Mouse (Mus musculus) lung, embryonic 15.5 days (tissue): ENCODE measurements around the gene Phf13. TPM values are rescaled to one million over a fixed set of nuclear protein-coding genes. Genes with fewer than 3 reads are reported as not detected.

Source experiments
- ATAC-seq: fragments of 200-750 bp; cut with Nextera tagmentation; 2 replicates; pipeline ENCODE4 v1.8.0; 2017; ENCODE audit warnings: moderate number of reproducible peaks, borderline replicate concordance; ENCODE audit not compliant: low FRiP score, low TSS enrichment; ENCODE audit errors: extremely low read depth
- H3K27ac ChIP-seq: fragments of 300-500 bp; sonication (generic); 2 replicates; pipeline ENCODE4 v1.5.1; 2015; ENCODE audit warnings: moderate library complexity, mild to moderate bottlenecking, inconsistent platforms
- H3K27me3 ChIP-seq: fragments of 300-500 bp; sonication (generic); 2 replicates; pipeline ENCODE4 v1.6.1; 2015; ENCODE audit warnings: inconsistent platforms
- H3K36me3 ChIP-seq: fragments of 300-500 bp; sonication (generic); 2 replicates; pipeline ENCODE4 v1.6.1; 2015; ENCODE audit warnings: inconsistent platforms
- H3K4me1 ChIP-seq: fragments of 300-500 bp; sonication (generic); 2 replicates; pipeline ENCODE4 v1.6.1; 2015; ENCODE audit warnings: inconsistent platforms
- H3K4me2 ChIP-seq: fragments of 300-500 bp; sonication (generic); 2 replicates; pipeline ENCODE4 v1.6.1; 2015; ENCODE audit warnings: inconsistent platforms, mild to moderate bottlenecking, moderate library complexity
- H3K4me3 ChIP-seq: fragments of 300-500 bp; sonication (generic); 2 replicates; pipeline ENCODE4 v1.5.1; 2015; ENCODE audit warnings: mild to moderate bottlenecking, inconsistent platforms
- H3K9ac ChIP-seq: fragments of 300-500 bp; sonication (generic); 2 replicates; pipeline ENCODE4 v1.6.1; 2015; ENCODE audit warnings: inconsistent platforms
- H3K9me3 ChIP-seq: fragments of 300-500 bp; sonication (generic); 2 replicates; pipeline ENCODE4 v1.6.1; 2016; ENCODE audit warnings: inconsistent platforms
- WGBS: fragments of 180-500 bp; shearing (Covaris S2); methylation state at CpG from one replicate; pipeline ENCODE4 v1.1.7; 2015; 5-methylcytosine and 5-hydroxymethylcytosine counted together
- polyA plus RNA-seq: library from polyadenylated mRNA; unstranded; fragments of >200 nt; fragmentation: Nextera tagmentation; extraction: Ambion mirVana; gene quantifications from 2 replicates; pipeline ENCODE4 v1.2.1, GENCODE M21; 2015

The Phf13 gene
- polyA plus RNA-seq, 1 experiment from 2014 or later, result 28.5 TPM

DNA sequence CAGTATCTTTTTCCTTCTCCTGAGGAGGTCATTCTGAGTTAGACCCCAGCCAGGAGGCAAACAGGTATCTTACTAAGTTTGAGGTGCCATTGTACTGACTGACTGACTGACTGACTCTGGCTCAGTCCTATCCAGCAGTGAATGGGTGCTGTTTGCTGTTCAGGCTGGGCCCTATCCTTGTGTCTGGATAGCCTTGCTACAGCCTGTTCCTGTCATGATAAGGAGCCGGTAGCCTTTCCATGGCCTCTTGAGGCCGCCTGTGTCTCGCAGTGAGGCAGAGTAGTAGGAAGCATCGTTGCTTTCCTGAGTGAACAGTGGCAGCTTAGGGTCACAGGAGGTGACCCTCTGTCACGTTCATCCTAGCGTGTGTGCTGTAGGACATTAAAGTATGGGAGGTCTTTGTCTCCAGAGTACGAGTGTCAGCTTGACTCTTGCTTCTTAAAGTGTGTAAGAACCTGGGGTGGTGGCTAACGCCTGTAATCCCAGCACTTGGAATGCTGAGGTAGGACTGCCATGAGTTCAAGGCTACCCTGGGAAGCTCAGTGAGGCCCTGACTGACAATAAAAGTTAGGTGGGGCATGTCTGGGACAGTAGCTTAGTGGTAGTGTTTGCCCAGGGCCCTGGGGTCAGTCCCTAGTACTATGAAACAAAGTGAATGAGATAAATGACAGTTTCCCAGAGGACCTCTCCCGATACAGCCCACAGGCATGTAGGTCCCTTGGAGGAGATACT lies 38.3 kb downstream of the Phf13 start:
- Histone ChIP-seq H3K36me3 (peaks cover 58% of the 10 kb centered on the region), H3K27me3 (no peaks in the 10 kb centered on the region), H3K27ac (no peak overlapping the region), H3K4me3 (no peak overlapping the region), H3K9me3 (no peaks in the 10 kb centered on the region), H3K4me2 (no peak overlapping the region), H3K9ac (no peak overlapping the region), H3K4me1 (no peaks in the 10 kb centered on the region)
- ATAC-seq, result no peak; the same call in 1 of the 2 replicates
- 71% methylated on average over 9 of the region's 9 CpGs for WGBS

DNA sequence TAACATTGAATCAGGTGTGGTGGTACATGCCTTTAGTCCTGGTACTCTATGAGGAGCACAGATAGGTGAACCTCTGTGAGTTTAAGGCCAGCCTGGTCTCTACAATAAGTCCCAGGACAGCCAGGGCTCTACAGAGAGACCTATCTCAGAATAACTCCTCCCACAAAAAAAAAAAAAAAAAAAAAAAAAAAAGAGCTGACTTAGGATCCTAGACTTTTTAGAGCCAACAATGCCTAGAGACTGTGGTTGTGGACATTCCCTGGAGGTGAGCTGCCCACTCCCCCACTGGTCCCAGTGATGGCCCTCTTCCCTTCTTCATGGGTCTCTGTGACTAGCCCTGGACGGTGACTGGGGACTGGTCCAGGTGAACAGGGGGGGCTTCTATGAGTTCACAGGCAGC lies 40.3 kb downstream of the Phf13 start:
- Histone ChIP-seq H3K27ac (no peak overlapping the region), H3K4me2 (no peak overlapping the region), H3K9me3 (no peaks in the 10 kb centered on the region), H3K36me3 (peaks cover 61% of the 10 kb centered on the region), H3K4me3 (no peak overlapping the region), H3K4me1 (no peaks in the 10 kb centered on the region), H3K27me3 (no peaks in the 10 kb centered on the region), H3K9ac (no peak overlapping the region)
- ATAC-seq, result no peak
- WGBS, result 91% methylated on average over 1 of the region's 1 CpGs

DNA sequence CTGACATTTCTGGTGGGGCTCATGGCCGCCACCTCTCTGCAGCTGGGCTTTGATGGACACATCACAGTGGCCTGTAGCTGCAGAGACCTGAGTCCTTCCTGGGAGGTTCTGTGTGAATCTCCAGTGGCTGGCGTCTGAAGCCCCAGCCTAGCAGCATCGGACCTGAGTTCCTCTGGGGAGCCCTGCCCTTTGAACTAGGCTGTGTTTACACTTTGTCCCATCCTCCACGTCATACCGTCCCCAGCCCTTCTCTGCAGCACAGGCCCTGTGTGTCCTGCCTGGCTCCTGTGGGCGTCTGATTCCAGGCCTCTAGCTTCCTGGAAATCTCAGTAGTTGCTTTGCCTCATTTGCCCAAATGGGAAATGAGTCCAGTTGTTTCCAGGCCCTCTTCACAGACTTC lies 42.8 kb downstream of the Phf13 start:
- ATAC-seq, result no peak
- Histone ChIP-seq H3K4me3 (no peak overlapping the region), H3K4me2 (no peak overlapping the region), H3K4me1 (no peaks in the 10 kb centered on the region), H3K9ac (no peak overlapping the region), H3K27ac (no peak overlapping the region), H3K9me3 (no peaks in the 10 kb centered on the region), H3K27me3 (no peaks in the 10 kb centered on the region), H3K36me3 (peaks cover 47% of the 10 kb centered on the region)
- WGBS, result 62% methylated on average over 6 of the region's 6 CpGs

DNA sequence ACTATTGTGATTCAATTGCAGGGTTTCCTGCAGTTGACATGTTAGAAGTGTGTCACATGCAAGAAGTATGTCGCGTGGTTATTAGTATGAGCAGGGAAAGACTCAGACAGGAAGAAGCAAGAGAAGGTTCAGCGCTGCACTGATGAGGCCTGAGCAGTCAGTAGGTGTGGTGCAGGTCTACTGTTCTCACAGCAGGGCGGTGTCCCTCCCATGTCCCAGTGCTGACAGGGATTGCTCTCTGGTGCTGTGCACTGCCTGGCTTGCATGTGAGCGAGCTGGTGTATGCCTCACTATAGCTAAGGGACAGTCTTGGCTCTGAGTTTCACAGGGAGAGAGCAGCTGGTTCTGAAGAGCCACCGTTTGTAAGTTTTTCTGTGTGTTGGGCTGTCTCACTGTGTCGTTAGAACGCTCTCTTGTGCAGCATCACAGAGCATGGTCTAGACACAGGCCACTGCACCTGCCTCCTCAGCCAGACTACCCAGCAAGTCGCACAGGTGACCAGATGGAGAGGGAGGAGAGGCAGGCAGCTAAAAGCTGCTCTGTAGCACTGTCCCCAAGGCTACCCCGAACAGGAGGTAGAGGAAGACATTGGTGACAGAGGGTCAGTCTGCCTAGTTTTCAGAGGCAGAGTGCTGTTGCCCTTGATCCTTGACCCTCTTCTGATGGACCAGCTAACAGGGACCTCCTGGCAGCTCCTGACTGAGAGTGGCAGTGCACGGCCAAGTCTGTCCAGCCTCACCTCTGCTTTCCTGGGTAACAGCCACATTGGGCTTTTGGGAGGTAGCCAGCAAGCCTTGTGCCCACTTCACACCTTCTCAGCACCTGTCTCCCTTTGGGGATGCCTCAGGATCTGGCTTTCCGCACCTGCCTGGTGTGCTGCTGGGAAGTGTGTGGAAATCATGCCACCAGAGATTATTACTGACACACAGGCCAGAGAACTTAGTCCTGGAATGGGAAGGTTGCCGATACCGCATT lies 47.3 kb downstream of the Phf13 start:
- 85% methylated on average over 14 of the region's 14 CpGs for WGBS
- Histone ChIP-seq H3K36me3 (peaks cover 23% of the 10 kb centered on the region), H3K4me2 (no peak overlapping the region), H3K9me3 (no peaks in the 10 kb centered on the region), H3K4me3 (no peak overlapping the region), H3K9ac (no peak overlapping the region), H3K27me3 (no peaks in the 10 kb centered on the region), H3K4me1 (no peaks in the 10 kb centered on the region), H3K27ac (no peak overlapping the region)
- no peak; the same call in 1 of the 2 replicates for ATAC-seq

DNA sequence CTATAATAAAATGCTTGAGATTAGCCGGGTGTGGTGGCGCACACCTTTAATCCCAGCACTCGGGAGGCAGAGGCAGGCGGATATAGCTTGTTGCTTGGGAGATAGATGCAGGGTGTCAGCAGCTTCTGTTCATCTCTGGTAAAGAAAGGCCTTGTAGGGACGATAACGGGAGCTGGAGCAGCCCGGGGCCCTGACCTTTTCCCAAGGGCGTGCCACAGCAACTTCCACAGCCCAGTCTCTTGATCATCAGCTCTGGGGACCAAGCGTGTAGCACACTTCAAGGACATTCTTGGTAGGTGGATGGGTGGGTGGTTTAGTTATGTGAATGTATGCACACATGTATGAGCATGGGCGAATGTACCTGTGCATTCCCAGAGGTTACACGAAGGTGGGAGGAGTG lies 49.8 kb downstream of the Phf13 start:
- Histone ChIP-seq H3K4me3 (no peak overlapping the region), H3K4me2 (no peak overlapping the region), H3K36me3 (0 out of 2 replicates have a peak, but pooled peaks cover 3% of the 10 kb centered on the region), H3K4me1 (no peaks in the 10 kb centered on the region), H3K27me3 (no peaks in the 10 kb centered on the region), H3K27ac (no peak overlapping the region), H3K9ac (no peak overlapping the region), H3K9me3 (no peaks in the 10 kb centered on the region)
- WGBS, result 90% methylated on average over 11 of the region's 11 CpGs
- no peak for ATAC-seq

Other genes starting within 250 kb of the Phf13 start
- gene Camta1, start 134.4 kb downstream of the Phf13 start, polyA plus RNA-seq, result 78.7 and 86.7 TPM in 2 replicates
- gene Dnajc11, start 62.6 kb downstream of the Phf13 start, polyA plus RNA-seq, result 58.9 and 64.4 TPM in 2 replicates
- gene Thap3, start 7.3 kb downstream of the Phf13 start, polyA plus RNA-seq, result 40.7 and 41.1 TPM in 2 replicates
- 15.3 and 16.1 TPM in 2 replicates for gene Klhl21, start 12.5 kb upstream of the Phf13 start, polyA plus RNA-seq
- 19.0 and 21.2 TPM in 2 replicates for gene Zbtb48, start 31.4 kb upstream of the Phf13 start, polyA plus RNA-seq
- 0.40 and 0.42 TPM in 2 replicates for gene Tas1r1, start 42.3 kb upstream of the Phf13 start, polyA plus RNA-seq
- gene Nol9, start 43.1 kb upstream of the Phf13 start, polyA plus RNA-seq, result 29.4 and 31.1 TPM in 2 replicates
- 18.9 and 22.3 TPM in 2 replicates for gene Plekhg5, start 76.2 kb upstream of the Phf13 start, polyA plus RNA-seq
- 1.1 and 1.5 TPM in 2 replicates for gene Tnfrsf25, start 119.7 kb upstream of the Phf13 start, polyA plus RNA-seq
- gene Espn, start 156.1 kb upstream of the Phf13 start, polyA plus RNA-seq, result 11.4 and 13.4 TPM in 2 replicates
- 0.26 and 0.61 TPM in 2 replicates for gene Hes2, start 162.6 kb upstream of the Phf13 start, polyA plus RNA-seq
- gene Acot7, start 181.9 kb upstream of the Phf13 start, polyA plus RNA-seq, result 67.6 and 72.5 TPM in 2 replicates